Mouse (Mus musculus): ENCODE measurements around the gene Magee1.
"Not testable (repeated sequence)": the region's sequence is repeated elsewhere in the genome, so short reads cannot be mapped to it uniquely, and the experiment has no call there.

- not testable (repeated sequence) for TF ChIP-seq CTCF (IDR thresholded peaks at IDR 0.05; ENCODE audit: low read depth, low read length); GATA1 (IDR thresholded peaks at IDR 0.05; ENCODE audit: borderline replicate concordance, low read length); POLR2AphosphoS5 (IDR thresholded peaks at IDR 0.05; ENCODE audit: insufficient replicate concordance, low read depth, low read length); TAL1 (conservative IDR thresholded peaks at IDR 0.05; ENCODE audit: low read depth, low read length)
These were observed 44.8 kb downstream of the Magee1 start for GRCm38 (mm10) chrX:105165007-105165406.
